Mouse (Mus musculus): Measurements from ENCODE around the gene Tmem221. TPM values are rescaled to one million over a fixed set of nuclear protein-coding genes. Genes with fewer than 3 reads are reported as not detected.

Tmem221 gene
- polyA plus RNA-seq, 1 experiment from 2014 or later: 19.1 TPM

GRCm38 (mm10) chr8:71572847-71573633 lies 14.4 kb upstream of the Tmem221 start:
- WGBS: 69% methylated on average over 9 of the region's 9 CpGs
- Histone ChIP-seq H3K4me3 (replicated peaks; ENCODE audit: low read depth, low read length) (no peak overlapping the region), H3K27me3 (ENCODE audit: insufficient read depth, low read length) (no peaks in the 10 kb centered on the region), H3K9me3 (replicated peaks; ENCODE audit: low read length) (no peaks in the 10 kb centered on the region), H3K27ac (no peak overlapping the region; the same call in 1 of the 2 replicates), H3K4me2 (ENCODE audit: low read length) (no peak overlapping the region), H3K9ac (ENCODE audit: low read depth, low read length) (no peak overlapping the region), H3K36me3 (ENCODE audit: insufficient read depth, low read length) (no peaks in the 10 kb centered on the region), H3K4me1 (replicated peaks; ENCODE audit: insufficient read depth, low read length) (peaks cover 6% of the 10 kb centered on the region; the same call in 1 of the 2 replicates)
- TF ChIP-seq CTCF (IDR thresholded peaks at IDR 0.05; ENCODE audit: low read depth): no peak
- ATAC-seq (replicated peaks; ENCODE audit: low FRiP score, low read depth) (no peak), DNase-seq (ENCODE audit: low spot score) (no peak)

GRCm38 (mm10) chr8:71572077-71572476 lies 13.4 kb upstream of the Tmem221 start:
- peaks cover 6% of the 10 kb centered on the region; the same call in 1 of the 2 replicates for H3K4me1 ChIP-seq (replicated peaks; ENCODE audit: insufficient read depth, low read length)
- peak; percentile 17; the same call in 1 of the 2 replicates for TF ChIP-seq CTCF (IDR thresholded peaks at IDR 0.05; ENCODE audit: low read depth)
- ATAC-seq (replicated peaks; ENCODE audit: low FRiP score, low read depth) (no peak), DNase-seq (ENCODE audit: low spot score) (no peak)
- 80% methylated on average over 2 of the region's 2 CpGs for WGBS
- H3K9me3 ChIP-seq (replicated peaks; ENCODE audit: low read length): no peaks in the 10 kb centered on the region
- H3K27ac ChIP-seq: no peak overlapping the region
- H3K4me3 ChIP-seq (replicated peaks; ENCODE audit: low read depth, low read length): no peak overlapping the region
- H3K27me3 ChIP-seq (ENCODE audit: insufficient read depth, low read length): no peaks in the 10 kb centered on the region
- no peak overlapping the region for H3K9ac ChIP-seq (ENCODE audit: low read depth, low read length)
- H3K36me3 ChIP-seq (ENCODE audit: insufficient read depth, low read length): no peaks in the 10 kb centered on the region
- no peak overlapping the region for H3K4me2 ChIP-seq (ENCODE audit: low read length)

DNA sequence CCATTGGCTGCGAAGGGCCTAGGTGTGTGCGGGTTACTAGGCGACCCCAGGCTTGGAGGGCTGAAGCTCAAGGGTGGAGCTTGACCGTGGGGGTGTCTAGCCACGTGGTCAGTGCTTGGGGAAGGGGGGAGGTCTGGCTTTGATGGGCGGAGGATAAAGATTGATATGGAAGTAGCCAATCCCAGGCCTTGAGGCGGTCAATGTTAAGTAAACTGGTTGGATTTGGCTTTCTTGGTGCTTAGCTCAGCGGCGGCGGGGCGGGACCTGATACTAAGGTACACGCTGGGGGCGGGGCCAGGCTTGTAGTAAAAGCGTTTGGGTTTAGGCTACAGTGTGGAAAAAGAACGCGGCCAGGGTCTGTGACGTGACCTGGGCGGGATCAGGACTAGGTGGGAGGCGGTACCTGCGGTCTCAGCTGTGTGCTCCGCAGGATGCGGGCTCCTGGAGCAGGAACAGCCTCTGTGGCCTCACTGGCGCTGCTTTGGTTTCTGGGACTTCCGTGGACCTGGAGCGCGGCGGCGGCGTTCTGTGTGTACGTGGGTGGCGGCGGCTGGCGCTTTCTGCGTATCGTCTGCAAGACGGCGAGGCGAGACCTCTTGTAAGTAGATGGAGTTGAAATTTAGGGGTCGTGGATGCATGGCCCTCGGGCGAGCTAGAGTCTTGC lies 11.8 kb upstream of the Tmem221 start:
- Histone ChIP-seq H3K4me3 (replicated peaks; ENCODE audit: low read depth, low read length) (peak overlapping the region; percentile 61), H3K27ac (peak overlapping the region; percentile 96), H3K36me3 (ENCODE audit: insufficient read depth, low read length) (no peaks in the 10 kb centered on the region), H3K27me3 (ENCODE audit: insufficient read depth, low read length) (no peaks in the 10 kb centered on the region), H3K9me3 (replicated peaks; ENCODE audit: low read length) (no peaks in the 10 kb centered on the region), H3K4me2 (ENCODE audit: low read length) (peak overlapping the region; percentile 62), H3K9ac (ENCODE audit: low read depth, low read length) (peak overlapping the region; percentile 52), H3K4me1 (replicated peaks; ENCODE audit: insufficient read depth, low read length) (peaks cover 6% of the 10 kb centered on the region; the same call in 1 of the 2 replicates)
- TF ChIP-seq CTCF (IDR thresholded peaks at IDR 0.05; ENCODE audit: low read depth): no peak
- peak; percentile 99 for DNase-seq (ENCODE audit: low spot score)
- under 1% methylated on average over 41 of the region's 41 CpGs for WGBS
- ATAC-seq (replicated peaks; ENCODE audit: low FRiP score, low read depth): peak; percentile 88

DNA sequence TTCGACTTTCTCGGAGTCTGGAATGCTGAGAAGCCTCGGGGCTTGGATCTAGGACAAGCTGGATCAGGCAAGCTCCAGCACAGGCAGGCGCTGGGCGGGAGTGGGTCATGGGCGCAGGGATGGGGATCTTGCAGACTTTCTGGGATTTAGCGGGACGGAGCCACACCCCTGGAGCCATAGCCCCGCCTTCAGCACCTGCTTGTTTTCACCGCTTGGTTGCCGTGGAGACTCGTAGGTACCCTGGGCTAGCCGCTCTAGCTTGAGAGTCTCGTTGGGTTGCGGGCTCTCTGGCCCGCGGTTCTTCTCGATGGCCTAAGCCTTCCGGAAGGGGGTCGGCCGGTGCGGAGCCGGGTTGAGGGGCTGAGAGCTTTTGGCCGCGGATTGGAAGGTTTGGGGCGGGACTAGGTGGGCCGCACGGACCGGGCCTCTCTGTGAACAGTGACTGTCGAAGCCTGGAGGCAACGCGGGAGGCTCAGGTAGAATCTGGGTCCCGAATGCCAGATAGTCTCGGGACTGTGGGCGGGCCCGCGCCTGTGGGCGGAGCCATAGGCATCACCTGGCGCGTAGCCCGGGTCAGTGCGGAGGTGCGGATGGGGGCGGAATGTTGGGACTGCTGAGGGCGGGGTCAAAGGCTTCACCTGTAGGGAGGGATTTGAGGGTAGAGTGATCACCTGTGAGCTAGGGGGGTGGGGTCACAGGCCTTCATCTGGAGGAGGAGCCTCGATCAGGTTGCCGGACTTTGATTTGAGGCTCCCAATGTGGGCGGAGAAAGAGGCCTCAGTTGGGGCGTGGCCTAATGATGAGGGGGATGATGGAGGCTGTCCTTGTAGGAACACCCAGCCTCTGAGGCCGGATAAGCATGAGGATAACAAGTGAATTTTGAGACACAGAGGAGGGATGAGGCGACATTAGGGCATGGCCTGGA lies 11.0 kb upstream of the Tmem221 start:
- Histone ChIP-seq H3K36me3 (ENCODE audit: insufficient read depth, low read length) (no peaks in the 10 kb centered on the region), H3K4me3 (replicated peaks; ENCODE audit: low read depth, low read length) (peak overlapping the region; percentile 61), H3K9ac (ENCODE audit: low read depth, low read length) (peak overlapping the region; percentile 67), H3K27ac (peak overlapping the region; percentile 96), H3K27me3 (ENCODE audit: insufficient read depth, low read length) (no peaks in the 10 kb centered on the region), H3K9me3 (replicated peaks; ENCODE audit: low read length) (no peaks in the 10 kb centered on the region), H3K4me1 (replicated peaks; ENCODE audit: insufficient read depth, low read length) (peaks cover 6% of the 10 kb centered on the region; the same call in 1 of the 2 replicates), H3K4me2 (ENCODE audit: low read length) (peak overlapping the region; percentile 62)
- WGBS: 1% methylated on average over 51 of the region's 51 CpGs
- peak; percentile 78 for ATAC-seq (replicated peaks; ENCODE audit: low FRiP score, low read depth)
- TF ChIP-seq CTCF (IDR thresholded peaks at IDR 0.05; ENCODE audit: low read depth): no peak
- peak; percentile 93 for DNase-seq (ENCODE audit: low spot score)

DNA sequence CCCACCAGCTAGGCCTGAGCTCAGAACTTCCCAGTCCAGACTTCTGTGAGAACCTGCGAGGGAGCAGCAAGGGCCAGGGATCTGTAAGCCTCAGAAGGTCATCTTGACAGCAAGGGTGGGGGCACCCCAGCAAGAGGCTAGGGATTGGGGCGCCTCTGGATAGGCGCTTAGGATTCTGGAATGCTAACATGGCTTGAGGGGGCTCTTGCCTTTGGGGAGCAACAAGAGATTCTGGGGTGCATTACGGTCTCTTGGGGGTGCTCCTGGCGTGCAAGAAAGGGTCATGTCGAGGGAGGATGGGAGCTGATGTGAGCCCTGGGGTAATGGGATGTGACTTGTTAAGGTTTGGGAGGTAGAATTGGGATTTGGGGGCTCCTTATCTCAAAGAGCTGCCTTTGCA lies 10.3 kb upstream of the Tmem221 start:
- Histone ChIP-seq H3K4me2 (ENCODE audit: low read length) (peak overlapping the region; percentile 62), H3K9me3 (replicated peaks; ENCODE audit: low read length) (no peaks in the 10 kb centered on the region), H3K4me3 (replicated peaks; ENCODE audit: low read depth, low read length) (peak overlapping the region; percentile 61), H3K36me3 (ENCODE audit: insufficient read depth, low read length) (no peaks in the 10 kb centered on the region), H3K4me1 (replicated peaks; ENCODE audit: insufficient read depth, low read length) (peaks cover 6% of the 10 kb centered on the region; the same call in 1 of the 2 replicates), H3K9ac (ENCODE audit: low read depth, low read length) (peak overlapping the region; percentile 67), H3K27me3 (ENCODE audit: insufficient read depth, low read length) (no peaks in the 10 kb centered on the region), H3K27ac (peak overlapping the region; percentile 96)
- no peak for ATAC-seq (replicated peaks; ENCODE audit: low FRiP score, low read depth)
- no peak for TF ChIP-seq CTCF (IDR thresholded peaks at IDR 0.05; ENCODE audit: low read depth)
- 25% methylated on average over 6 of the region's 6 CpGs for WGBS
- no peak for DNase-seq (ENCODE audit: low spot score)

Measured in kidney, postnatal 0 days (tissue).